Mouse (Mus musculus) stomach, postnatal 0 days (tissue): ENCODE data around the gene Lrrc28.

Experiments used
- CTCF ChIP-seq: IDR thresholded peaks from 2 replicates; pipeline ENCODE4 v1.5.1; 2016; ENCODE audit warnings: antibody characterized with exemption, low read depth, mild to moderate bottlenecking, moderate library complexity
- EP300 ChIP-seq: optimal IDR thresholded peaks from 2 replicates; pipeline ENCODE3; 2016; ENCODE audit warnings: antibody characterized with exemption

GRCm38 (mm10) chr7:67655186-67655585 is 10.1 kb upstream of the Lrrc28 start:
- TF ChIP-seq CTCF (no peak), EP300 (no peak)
